Mouse (Mus musculus) urinary bladder, postnatal 4 days (tissue): ENCODE data around the gene Aff4.
A peak's percentile ranks its signal among the peaks of the same experiment; 100 is the strongest.

Experiments
- DNase-seq, 2 experiments: peaks; one replicate each; pipeline ENCODE4 v3.0.0; 2021 to 2022; ENCODE audit warnings: low spot score in 2 of 2

Gene Aff4

DNA sequence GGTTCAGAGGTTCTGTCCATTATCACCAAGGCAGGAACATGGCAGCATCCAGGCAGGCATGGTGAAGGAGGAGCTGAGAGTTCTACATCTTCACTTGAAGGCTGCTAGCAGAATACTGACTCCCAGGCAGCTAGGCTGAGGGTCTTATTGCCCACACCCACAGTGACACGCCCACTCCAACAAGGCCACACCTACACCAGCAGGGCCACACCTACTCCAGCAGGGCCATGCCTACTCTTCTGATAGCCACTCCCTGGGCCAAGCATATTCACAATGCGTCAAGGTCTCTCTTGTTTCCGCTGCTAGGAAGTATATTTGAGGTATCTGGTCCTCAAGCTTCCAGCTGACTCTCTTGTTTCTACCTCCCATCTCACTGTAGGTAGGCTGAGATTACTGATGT lies 108.4 kb downstream of the Aff4 start:
- DNase-seq, result no peak

DNA sequence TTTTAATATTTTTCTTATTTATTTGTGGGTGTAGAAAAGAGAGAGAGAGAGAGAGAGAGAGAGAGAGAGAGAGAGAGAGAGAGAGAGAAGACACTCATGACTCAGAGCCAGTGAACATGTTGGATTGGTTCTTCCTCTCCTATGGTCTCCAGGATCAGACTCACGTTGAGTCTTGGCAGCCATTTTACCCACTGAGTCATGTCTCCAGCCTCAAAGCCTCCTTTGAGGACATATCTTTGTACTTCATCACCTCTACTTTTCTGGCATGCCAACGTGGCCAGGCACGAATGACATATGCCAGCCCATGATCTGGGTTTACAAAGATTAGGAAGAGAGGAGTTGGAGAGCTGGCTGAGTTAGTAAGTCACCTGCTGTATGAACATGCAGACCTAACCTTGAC lies 109.6 kb downstream of the Aff4 start:
- no peak for DNase-seq

DNA sequence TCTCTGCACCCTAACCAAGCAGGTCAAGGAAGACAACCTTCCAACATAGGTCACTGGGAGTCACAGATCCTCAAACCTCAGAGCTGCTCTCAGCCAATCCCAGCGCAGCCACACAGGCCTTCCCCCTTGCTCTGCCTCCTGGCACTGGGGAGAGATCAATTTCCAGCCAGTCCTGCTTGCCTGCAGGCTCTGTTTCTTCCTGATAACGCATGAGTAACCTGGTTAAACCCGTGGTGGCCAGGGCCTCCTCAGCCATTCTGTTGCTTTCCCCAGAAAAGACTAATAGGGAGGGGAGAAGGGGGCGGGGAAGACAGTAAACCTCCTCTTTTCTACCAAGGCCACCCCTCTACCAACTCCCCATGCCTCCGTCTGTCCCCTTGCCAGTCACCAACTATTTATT lies 111.1 kb downstream of the Aff4 start:
- DNase-seq, result no peak

DNA sequence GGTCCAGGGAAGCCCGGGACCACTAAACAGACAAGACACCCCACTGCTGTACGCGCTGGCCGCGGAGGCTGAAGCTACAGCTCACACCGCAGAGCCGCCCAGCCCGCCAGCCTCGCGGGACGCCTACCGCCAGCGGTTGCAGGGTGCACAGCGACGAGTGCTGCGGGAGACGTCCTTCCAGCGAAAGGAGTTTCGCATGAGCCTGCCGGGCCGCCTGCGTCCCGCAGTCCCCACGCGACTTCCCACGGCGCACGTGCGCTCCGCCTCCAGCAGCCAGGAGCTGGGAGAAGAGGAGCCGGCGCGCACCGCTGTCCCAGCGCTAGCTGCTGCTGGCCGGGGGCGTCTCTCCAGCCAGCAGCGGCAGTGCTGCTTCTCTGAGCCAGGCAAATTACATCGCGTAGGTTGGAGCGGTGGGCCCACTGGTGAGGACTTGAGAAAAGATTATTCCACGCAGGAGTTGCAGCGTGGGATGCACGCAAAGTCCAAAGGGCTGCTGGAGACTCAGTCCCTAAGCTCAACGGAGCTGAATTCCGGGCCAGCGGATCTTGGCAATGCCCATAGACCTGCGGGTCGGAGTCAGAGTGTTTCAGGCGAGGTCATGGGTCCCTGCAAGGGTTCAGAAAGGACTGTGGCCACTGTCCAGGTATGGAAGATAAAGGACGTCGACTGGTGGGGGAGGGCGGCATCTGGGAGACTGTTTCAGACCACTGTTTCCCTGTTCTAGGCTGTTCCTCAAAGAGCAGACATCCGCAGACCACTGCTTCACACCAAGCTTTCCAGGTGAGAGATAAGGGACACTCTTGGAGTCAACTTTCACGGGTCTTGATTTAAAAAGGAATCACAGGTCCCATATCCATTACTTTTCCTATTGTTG lies 113.2 kb downstream of the Aff4 start:
- no peak for DNase-seq

DNA sequence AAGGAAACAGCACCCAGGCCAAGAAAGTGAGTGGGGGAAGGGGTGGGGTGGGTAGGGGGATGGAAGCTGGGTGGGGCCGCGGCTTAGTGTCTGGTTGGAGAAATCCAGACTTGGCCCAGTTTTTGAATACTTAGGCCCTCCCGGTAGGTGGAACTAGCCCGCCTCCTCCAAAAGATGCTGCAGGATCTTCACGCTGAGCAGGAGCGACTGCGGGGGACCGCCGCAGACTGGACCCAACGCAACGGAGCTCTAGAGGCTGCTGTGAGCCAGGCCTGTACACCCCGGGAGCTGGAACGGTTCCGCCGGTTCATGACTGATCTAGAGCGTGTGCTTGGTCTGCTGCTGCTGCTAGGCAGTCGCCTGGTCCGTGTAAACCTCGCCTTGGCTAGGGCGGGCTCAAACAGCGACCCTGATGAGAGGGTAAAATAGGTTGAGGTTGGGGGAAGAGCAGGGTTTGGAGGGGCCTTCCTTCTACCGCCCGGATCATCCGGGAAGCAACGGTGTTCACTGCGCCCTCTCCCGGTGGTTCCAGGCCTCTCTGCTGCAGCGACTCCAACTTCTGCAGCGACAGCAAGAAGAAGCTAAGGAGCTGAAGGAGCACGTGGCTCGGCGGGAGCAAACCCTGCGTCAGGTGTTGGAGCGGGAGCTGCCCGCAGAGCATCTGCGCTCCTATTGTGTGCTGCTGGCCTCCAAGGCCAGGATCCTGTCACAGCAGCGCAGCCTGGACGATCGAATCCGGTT lies 115.8 kb downstream of the Aff4 start:
- peak; percentile 65 to 86 for DNase-seq

DNA sequence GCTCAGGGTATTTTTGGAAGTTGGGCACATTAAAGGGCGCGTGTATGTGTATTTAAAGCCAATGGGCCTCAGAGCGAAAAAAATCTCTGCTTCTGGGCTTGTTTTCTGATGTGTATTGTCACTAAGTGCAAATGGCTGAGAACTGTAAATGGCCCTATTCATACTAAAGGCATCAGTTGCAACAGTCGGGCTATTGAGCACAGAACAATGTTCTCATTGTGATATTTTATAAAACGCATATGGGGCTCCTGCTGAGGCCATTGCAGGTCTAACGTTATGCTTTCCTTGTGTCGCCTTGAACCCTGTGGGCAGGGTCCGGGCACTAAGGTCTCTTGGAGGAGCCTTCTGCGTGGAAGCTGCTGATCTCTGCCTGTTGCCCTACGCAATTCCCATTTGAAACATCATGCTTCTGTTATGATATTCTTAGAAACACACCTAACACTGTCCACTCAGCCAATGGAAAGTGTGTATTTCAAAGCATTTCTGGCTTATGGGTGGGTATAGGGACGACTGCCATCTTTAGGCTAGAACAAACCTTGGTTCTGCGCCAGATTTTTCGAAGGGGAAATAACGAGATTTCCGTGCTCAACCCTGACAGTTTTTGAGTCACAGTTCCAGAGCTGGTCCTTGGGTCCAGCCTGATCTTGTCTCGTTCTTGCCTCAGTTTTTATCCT lies 118.8 kb downstream of the Aff4 start:
- no peak for DNase-seq

DNA sequence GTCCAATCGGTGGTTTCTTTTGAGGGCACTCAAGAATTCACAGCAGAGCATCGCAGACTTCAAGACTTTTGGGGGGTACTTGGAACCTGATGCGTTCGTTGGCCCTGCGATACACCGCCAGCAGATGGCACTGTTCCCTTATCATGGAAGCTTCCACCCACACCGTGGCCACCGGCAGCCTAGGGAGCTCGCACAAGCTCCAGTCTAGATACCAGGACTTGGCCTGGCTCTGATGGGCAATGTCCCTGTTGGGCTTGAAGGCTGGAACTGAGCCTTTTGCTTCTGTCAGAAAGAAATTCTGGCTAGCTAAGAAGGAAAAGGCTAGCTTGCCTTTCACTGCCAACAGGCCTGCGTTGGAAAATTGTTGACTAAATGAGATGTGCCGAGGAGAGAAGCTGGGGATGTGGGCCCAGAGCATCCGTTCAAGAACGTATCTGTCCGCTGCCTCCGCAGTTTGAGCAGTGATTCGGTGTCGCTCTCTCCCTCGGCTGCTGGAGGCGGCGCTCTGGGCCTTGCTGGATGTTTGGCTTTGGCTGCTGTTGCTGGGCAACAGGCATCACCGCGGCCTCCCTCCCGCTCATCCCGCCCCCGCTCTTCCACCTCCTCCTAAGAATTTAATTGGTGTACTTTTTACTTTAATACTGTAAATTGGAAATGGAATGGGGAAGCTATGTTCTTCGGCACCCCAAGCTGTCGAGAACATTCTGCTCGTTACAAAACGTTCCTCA lies 119.5 kb downstream of the Aff4 start, which contains the start of gene Gm9837:
TSS of gene Gm9837 (minus strand) at position 512 of the 728 bp plus-strand sequence.
- peak; percentile 76 to 93 for DNase-seq
